Mouse (Mus musculus) spleen, postnatal 14 days (tissue): ENCODE measurements around the gene Adam10.

Experiments
- DNase-seq, 2 experiments: peaks; one replicate each; pipeline ENCODE4 v3.0.0; 2021 to 2022; ENCODE audit warnings: low spot score in 2 of 2

Adam10 gene

DNA sequence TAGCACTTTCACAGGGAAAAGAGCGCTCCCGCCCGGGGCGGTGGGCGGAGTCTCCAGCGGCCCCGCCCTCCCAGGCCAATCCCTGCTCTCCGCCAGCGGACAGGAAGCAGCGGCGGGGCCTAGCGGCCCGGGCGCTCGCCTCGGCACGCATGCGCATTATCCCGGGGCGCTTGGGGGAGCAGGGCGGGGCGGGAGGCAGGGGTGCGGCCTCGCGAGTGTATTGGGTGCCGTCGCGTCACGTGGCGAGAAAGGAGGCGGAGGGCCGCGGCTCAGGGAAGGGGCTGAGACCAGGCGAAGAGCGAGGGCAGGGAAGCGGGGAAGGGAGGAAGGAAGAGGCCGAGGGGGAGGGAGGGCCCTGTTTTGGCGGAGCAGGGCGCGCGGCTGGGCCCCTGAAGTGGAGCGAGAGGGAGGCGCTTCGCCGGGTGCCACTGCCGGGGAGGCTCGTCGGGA, at the start of gene Adam10:
TSS of gene Adam10 (plus strand) at position 316 of the 450 bp plus-strand sequence.
- peak; percentile 99 for DNase-seq

DNA sequence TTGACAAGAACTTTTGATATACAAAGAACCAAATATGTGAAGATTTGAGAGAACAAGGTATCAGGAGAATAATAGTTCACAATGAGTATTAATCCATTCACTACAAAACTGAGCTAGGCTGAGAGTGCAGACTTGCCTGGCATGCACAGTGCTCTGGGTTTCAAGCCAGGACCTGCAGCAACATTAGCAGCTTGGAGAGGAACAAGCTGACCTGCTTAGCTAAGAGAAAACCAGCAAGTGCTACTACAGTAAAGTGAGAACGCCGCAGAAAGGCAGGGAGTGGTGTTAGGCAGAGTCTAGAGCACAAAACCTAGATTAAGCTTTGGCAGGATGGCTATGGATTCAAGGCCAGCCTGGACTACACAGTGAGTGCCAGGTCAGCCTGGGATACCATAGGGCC, 49.1 kb upstream of the Adam10 start:
- DNase-seq, result no peak

DNA sequence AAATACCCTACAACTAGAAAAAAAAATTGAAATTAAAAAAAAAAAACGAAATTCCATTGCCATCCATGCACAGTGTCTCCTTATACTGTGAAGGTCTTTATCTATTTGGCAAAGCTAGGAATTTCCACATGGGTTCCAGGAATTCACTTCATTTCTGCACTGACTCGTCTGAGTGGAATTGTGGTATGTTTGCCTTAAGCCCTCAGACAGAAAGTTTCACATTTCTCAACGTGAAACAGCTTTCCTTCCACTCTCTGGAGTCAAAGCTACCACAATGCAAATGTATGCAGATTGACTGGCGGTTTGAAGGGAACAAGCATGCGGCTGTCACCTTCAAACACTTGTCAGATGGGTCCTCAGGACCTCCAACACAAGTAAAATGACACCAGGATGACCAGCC, 47.1 kb upstream of the Adam10 start:
- no peak for DNase-seq

DNA sequence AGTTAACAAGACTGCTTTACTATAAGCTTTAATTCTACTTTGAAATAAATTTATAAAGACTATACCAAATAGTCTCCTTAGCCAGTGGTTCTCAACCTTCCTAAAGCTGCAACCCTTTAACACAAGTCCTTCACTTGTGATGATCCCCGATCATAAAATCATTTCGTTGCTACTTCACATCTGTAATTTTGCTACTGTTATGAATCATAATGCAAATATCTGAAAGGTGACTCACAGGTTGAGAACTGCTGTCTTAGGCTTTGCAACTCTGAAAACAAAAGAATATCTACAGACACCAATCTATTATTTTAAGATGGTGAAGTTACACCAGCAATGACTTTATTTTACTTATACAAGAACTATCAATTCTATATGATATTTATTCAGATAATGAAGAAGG, 42.0 kb upstream of the Adam10 start:
- no peak for DNase-seq

DNA sequence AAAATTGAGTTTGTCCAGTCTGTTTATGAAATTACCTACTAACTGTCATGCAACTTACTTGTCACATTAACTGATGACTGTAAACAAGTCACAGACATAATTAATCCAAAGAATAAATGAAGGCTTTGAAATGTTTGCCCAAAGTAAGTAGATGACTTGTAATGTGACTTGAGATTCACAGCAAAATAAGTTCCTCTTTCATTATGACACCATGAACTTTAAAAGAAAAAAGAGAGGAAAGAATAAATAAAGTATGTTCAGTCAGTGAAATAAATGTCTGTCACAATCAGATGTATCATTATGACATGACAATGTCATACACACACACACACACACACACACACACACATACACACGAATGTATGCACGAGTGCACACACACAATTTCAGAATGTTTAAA, 28.5 kb upstream of the Adam10 start:
- DNase-seq, result no peak

DNA sequence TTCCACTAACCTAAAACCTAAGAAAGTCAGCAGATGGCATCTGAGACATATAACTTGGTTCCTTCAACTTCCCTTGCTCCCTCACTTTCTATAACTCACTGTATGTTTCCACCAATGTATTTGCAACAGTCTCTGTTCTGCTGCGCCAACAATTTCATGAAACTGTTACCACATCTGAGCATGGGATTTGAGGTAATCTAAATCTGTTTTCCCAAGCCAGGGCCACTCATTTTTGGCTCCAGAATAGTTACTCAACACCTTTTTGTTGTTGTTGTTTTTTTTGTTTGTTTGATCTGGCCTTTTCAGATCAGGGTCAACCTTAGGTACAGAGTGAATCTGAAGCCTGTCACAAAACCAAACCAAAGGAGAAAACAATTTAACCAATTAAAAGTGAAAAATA, 27.8 kb upstream of the Adam10 start:
- DNase-seq, result no peak

DNA sequence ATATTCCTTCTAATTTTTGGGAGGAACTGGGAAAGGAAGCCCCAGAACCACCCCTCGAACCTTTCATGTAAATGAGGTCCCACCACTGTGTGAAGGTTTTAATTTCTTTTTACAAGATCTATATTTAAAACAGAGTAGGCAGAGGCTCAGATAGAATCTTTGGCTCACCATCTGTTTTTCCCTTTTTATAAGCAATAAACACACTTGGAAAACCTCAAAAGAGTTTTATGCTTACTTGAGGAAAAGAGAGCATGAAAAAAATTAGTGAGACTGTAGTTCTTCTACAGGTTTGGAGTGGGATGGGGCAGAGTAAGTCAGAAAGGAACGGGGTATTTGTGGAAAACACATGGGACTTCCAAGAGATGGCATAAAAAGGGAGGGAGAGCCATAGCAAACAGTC, 26.6 kb upstream of the Adam10 start:
- DNase-seq, result no peak

DNA sequence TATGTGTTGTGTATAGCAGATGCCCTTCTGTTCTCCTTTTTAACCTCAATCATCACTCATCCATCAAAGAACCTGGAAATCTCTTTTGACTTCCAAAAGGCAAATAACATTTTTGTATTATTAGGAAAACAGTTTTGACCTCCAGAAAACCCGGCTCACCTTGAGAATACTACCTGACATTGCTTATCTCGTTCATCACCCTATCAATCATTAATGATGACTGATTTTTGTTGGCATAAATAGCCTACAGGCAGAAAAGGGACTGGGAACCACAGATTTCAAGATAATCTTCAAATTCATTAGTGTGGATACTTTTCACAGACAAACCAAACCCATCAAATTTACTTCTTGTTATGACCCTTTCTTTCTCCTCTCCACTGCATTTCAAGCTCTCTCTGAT, 24.9 kb upstream of the Adam10 start:
- no peak for DNase-seq

DNA sequence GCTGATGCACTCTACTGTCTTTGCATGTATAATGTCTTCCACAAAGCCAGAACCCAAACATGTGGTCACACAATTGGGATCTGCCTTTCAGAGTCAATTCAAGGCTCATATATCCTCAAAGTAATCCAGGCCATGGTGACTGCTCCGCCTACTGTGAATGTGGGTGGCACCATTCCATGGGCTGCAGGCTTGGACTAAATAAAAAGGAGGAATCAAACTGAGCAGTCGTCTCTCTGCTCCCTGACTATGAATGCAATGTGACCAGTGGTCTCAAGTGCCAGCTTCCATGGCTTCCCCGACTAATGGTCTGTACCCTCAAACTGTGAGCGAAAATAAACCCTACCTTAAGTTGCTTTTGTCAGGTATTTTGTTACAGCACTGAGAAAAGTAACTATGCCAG, 24.3 kb upstream of the Adam10 start:
- no peak for DNase-seq

DNA sequence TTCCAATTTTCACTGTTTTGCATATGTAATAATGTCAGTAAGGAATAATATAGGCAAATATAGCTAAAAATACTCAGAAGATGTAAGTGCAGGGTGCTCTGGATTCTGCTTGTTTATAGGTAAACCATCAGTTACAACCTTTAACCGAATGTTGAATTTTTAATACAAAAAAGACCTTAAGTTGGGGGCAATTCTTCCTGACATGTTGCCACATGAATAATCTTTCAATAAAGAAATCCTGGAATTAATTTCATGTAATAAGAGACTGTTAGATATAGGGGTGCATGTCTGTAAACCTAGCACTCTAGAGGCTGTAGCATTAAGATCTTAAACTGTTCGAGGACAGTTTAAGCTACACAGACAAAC, 23.1 kb upstream of the Adam10 start:
- DNase-seq, result no peak

DNA sequence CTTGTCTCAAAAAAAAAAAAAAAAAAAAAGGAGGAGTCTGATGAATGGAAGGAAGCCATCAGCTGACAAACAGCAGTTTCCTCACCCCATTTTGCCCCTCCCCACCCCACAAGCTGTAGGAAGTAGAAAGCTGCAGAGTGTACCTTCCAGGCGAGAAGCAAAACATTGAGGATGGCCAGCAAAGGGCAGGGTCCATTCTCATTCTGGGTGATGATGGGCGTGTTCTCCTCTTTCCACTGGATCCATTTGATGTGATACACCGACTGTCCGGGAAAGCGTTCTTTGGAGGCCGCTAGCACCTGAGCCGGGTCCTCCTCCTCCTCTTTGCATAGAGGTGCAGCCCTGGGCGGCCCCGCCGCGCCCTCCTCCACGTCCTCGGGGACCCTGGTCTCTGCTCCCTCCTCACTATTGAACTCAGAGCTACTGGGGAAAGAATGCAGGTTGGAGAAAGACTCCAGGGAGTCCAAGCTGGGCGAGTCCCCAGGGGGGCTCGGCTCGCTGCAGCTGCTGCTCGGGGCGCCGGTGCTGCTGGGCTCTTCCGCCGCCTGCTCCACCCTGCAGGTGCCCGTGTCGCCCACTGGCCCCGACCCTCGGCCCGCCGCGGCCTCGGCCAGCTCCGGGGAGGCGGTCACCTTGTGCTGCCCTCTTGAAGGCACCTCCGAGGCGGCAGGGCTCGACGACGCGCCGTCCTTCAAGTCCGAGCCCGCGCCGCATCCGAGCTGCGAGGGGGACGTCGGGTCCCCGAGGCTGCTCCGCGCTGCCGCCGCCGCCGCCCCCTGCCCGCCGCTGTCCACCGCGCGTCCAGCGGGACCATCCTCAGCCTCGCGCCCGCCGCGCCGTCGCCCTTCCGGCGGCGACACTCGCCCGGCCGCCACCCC, 22.4 kb upstream of the Adam10 start, which contains the start of gene Gm10642:
TSS of gene Gm10642 (plus strand) at position 122 of the 878 bp plus-strand sequence.
- peak; percentile 49 to 56 for DNase-seq

DNA sequence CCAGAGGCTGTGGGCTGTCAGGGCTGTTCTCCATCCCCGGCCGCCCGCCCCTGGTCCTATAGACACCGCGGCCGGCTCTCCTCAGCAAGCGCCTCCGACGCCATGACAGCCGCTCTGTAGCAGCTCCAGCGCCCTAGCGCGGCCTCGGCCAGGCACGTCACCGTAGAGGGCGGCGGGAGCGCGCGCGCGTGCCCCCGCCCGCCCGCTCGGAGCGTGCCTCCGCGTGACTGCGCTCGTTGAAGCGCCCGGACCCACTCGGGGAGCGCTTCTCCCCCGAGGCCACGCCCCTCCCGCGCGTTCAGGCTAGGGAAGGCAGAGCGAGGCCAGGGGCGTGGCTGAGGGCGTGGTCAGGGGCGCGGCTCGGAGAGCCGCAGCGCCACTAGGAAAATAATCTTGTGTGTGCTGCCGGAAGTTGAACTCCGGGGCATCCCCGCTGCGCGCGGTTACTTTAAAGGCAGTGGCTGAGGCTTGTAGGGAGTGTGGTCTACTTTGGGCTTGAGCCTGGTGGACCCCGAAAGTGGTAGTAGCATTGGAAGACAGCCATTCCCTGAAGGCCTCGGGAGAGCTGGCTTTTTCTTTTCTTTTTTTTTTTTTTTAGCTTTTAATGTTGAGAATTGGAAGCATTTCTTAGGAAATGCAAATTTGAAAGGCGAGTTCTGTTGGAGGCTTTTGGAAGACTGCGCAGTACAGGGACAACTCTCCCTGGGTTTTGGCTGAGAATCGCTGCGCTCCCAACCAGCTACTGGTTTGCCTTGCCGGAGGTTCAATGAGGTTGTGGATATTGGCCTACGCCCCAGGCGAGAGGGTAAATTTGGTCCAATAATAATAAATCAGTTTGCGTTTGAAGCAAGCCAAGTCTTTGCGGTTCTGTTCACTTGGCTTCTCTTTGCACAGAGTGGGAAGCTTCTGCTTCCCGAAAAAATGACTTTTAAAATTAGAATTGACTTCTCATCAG, 21.5 kb upstream of the Adam10 start, which contains the start of gene Mindy2:
TSS of gene Mindy2 (minus strand) at position 162 of the 955 bp plus-strand sequence.
- DNase-seq, result peak; percentile 99

DNA sequence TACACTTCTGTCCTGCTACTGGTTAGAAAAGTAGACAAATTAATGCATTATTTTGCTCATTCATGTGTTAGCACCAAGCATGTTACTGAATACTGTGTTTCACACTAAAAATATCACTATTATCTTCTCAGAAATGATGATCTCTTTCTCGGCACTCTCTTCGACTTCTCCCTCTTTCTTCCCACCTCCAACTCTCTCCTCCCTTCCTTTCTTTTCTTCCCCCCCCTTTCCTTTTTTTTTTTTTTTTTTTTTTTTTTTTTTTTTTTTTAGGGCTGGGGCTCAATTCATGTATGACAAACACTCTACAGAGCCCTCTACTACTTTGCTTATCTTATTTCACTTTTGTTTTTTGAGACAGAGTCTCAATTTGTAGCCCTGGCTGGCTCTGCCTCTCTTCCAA, 20.5 kb upstream of the Adam10 start:
- DNase-seq, result no peak

DNA sequence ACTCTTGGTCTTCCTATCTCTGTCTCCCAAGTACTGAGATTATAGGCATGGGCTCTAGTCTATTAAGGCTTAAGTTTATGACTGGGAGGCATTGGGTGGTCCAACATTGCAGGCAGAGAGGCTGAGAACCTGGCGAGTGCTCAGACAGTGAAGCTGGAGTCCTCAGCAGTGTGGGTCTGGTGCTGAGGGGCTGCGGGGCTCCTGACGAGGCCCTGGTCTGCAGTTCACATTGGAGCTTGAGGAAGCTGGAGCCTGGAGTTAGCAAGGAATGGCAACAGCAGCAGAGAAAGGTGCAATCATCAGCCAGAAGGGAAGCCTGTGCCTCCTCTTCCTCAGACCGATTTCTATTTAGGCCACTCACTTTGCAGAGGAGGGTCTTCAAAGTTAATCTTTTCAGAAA, 13.9 kb upstream of the Adam10 start:
- no peak for DNase-seq

DNA sequence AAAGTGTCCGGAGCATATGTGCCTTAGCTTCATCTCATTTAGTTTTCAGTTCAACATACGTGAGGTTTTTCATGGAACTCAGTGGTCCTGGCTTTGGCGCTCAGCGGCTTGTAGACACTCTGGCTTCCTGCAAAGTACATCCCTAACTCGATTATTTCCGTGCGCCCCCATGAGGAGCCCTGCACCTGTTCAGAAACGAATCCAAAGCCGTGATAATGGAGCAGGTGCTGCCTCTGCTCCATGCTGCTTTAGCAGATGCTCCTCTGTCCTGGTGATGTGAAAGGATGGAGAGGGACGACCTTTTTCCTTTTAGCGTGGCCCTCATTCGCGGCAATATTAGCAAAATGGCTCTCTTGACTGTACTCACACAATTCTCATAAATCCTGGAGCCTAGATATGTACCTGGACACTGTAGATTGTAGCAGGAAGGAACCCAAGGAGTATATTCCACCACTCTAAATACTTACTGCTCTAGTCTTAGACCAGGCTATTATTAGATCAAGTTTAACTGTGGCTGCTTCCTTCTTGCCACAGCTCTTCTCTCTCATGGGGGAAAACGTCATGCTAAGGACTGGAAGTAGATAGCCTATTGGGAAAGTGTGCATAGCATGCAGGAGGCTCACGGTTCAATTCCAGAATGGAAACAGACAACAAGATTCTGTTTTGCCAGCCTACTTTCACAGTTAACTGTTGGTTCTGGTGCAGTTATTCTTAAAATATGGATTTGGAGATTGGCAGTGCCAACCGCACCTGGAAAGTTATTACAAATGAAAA, 13.2 kb upstream of the Adam10 start:
- no peak for DNase-seq

DNA sequence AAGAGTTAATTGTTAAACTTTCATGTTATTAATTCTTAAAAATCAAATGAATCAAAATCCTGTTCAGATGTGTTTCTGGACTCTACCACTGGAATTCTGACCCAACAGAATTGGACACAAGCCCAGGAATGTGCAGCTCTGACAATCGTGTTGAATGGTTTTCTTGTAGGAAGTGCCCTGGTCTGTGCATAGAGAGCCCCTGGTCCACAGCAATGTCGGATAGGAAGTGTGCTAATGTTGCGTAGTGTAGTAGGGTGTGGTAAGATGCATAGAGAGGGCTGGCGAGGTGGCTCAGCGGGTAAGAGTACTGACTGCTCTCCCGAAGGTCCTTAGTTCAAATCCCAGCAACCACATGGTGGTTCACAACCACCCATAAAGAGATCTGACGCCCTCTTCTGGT, 12.0 kb upstream of the Adam10 start:
- DNase-seq, result no peak

DNA sequence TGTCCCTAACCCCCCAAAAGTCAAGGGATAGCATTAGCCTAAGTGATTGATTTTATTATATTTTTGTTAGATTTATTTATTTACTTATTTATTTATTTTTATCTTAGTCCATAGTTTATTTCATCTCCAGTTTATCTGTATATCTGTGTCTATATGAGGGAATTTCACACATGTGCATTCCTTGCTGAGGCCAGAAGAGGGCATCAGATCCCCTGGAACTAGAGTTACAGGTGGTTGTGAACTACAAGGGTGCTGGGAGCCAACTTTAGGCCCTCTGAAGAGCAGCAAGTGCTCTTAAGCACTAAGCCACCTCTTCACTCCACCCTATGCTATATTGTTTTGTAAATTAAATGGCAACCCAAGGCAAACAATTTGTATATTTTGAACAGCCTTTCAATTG, 10.7 kb upstream of the Adam10 start:
- DNase-seq, result no peak

DNA sequence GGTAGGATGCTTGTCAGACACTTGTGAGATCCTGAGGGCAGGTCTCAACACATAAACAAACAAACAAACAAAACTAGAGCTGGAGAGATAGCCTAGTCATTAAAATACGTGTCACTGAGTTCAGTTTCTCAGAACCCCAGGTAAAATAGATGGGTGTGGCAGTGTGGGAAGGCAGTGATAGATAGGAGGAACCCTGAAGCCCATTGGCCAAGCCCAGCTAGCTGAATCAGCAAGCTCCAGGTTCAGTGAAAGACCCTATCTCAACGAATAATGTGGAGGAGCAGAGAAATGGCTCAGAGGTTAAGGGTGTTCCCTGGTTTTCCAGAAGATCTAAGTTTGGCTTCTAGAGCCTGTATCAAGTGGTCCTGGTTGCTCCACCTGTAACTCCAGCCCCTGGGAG, 9.6 kb upstream of the Adam10 start:
- peak; percentile 28 to 34 for DNase-seq

DNA sequence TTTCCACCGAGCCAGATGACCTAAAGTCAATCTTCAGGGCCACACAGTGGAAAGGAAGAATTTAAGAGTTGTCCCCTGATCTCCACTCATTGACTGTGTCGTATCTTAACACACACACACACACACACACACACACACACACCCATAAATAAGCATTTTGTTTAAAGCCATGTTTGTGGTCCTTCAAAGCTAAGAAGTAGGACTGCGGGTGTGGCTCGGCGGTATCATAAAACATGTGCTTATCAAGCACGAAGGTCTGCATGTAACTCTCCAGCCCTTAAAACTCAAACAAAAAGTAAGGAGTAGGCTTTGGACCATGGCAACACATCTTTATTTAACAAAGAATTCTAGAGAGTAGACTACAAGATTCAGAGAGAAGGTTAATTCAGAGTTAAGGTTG, 8.4 kb upstream of the Adam10 start:
- no peak for DNase-seq

DNA sequence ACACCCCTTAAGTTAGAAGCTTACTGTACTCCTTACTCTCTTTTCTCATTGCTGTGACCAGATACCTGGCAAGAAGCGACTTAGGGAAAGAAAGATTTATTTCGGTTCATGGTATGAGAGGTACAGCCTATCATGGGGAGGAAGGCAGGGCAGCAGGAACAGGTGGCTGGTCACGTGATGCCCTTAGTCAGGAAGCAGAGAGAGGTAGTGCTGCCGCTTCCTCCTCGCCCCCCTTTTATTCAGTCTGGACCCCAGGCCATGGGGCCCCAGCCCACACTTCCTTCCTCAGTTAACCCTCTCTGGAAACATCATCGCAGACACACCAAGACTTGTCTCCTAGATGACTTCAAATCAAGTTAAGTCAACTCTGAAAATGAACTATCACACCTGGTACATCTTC, 7.5 kb upstream of the Adam10 start:
- peak; percentile 33 to 45 for DNase-seq

DNA sequence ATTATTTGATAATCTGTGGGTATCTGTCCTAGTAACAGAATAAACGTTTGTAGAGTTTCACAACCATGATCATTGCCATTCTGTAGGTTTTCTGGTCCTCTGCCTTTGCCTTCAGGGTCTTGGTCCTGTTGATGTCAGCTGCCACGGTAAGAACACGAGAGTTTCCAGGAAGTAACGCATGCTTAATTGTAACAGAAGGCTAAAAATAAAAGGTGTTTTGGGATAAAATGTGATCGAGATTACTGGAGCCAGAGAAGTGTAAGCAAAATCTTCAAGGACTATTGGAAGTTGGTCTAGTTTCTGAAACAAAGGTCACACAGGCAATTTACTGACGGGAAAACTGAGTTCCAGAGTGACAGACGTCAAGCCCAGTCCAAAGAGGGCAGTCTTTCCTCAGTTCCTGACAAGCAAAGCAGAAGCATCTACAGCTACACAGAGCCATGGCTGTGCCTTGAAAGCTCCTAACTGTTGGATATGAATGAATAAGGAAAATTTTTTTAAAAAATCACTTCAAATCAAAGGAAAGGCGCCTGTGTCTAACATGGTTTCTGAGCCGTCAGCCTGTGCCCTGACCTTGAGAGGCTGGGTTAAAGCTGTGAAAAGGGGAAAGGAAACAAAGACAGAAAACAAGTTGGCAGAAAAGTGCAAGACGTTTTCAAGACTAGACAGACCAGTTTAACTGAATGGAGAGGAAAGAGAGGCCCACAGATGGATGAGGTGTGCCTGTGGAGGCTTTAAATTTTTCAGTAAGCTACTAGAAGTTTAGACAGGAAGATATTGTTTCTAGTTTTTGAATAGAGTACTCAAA, 6.8 kb upstream of the Adam10 start:
- no peak for DNase-seq
